Mouse (Mus musculus): ENCODE measurements at regions not wholly inside any gene's neighbourhood (a gene's known extent, or its start where the extent isn't known, plus 50 kb on each side); places are given as distances from the start of the nearest gene placed in this dataset.

- no peak overlapping the region for H3K27ac ChIP-seq (ENCODE audit: low read length)
- 87% methylated on average over 5 of the region's 5 CpGs for WGBS
- no peaks in the 10 kb centered on the region for H3K4me1 ChIP-seq (ENCODE audit: control insufficient read depth, insufficient read depth, low read length)
- no peaks in the 10 kb centered on the region for H3K27me3 ChIP-seq (ENCODE audit: control insufficient read depth, insufficient read depth, low read depth, low read length)
- no peaks in the 10 kb centered on the region for H3K9me3 ChIP-seq (replicated peaks; ENCODE audit: control insufficient read depth, low read length, poor library complexity, severe bottlenecking)
- ATAC-seq, result no peak
- H3K9ac ChIP-seq (ENCODE audit: low read depth, low read length), result no peak overlapping the region
- no peak overlapping the region for H3K4me3 ChIP-seq (ENCODE audit: low read depth, low read length)
- H3K36me3 ChIP-seq (ENCODE audit: control insufficient read depth, insufficient read depth, low read length), result no peaks in the 10 kb centered on the region
- no peak overlapping the region for H3K4me2 ChIP-seq (ENCODE audit: low read length)
Measured at GRCm38 (mm10) chr6:117237096-117237495, 68.8 kb downstream of the Cxcl12 start.

DNA sequence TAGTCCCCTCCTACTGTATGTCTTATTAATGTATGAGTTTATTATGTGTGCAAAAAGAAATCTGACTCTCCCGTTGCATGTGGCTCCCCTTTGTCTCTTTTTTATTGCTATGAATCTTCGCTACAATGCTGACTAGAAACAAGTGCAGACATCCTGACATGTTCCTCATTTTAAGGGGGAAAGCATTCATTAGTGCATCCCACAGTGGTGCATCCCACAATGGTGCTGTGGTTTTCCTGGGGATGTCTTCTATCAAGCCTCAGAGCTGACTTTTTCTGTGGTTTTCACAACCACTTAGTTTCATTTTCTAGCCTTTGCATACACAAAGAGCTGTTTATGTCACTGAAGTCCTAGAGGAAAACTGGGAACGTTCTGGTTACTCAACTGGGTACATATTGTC lies 72.9 kb downstream of the Cxcl12 start:
- no peak for ATAC-seq
- H3K27ac ChIP-seq (ENCODE audit: low read length), result no peak overlapping the region
- H3K9ac ChIP-seq (ENCODE audit: low read depth, low read length), result no peak overlapping the region
- no peak overlapping the region for H3K4me3 ChIP-seq (ENCODE audit: low read depth, low read length)
- no peak overlapping the region for H3K4me2 ChIP-seq (ENCODE audit: low read length)
- H3K27me3 ChIP-seq (ENCODE audit: control insufficient read depth, insufficient read depth, low read depth, low read length), result no peaks in the 10 kb centered on the region
- WGBS, result 76% methylated on average over 3 of the region's 3 CpGs
- no peaks in the 10 kb centered on the region for H3K9me3 ChIP-seq (replicated peaks; ENCODE audit: control insufficient read depth, low read length, poor library complexity, severe bottlenecking)
- H3K36me3 ChIP-seq (ENCODE audit: control insufficient read depth, insufficient read depth, low read length), result no peaks in the 10 kb centered on the region
- no peaks in the 10 kb centered on the region for H3K4me1 ChIP-seq (ENCODE audit: control insufficient read depth, insufficient read depth, low read length)

- H3K4me1 ChIP-seq (ENCODE audit: control insufficient read depth, insufficient read depth, low read length), result no peaks in the 10 kb centered on the region
- WGBS, result 92% methylated on average over 5 of the region's 5 CpGs
- H3K9me3 ChIP-seq (replicated peaks; ENCODE audit: control insufficient read depth, low read length, poor library complexity, severe bottlenecking), result no peaks in the 10 kb centered on the region
- no peak for ATAC-seq
- H3K36me3 ChIP-seq (ENCODE audit: control insufficient read depth, insufficient read depth, low read length), result no peaks in the 10 kb centered on the region
- no peak overlapping the region for H3K27ac ChIP-seq (ENCODE audit: low read length)
- H3K4me3 ChIP-seq (ENCODE audit: low read depth, low read length), result no peak overlapping the region
- H3K27me3 ChIP-seq (ENCODE audit: control insufficient read depth, insufficient read depth, low read depth, low read length), result no peaks in the 10 kb centered on the region
- no peak overlapping the region for H3K4me2 ChIP-seq (ENCODE audit: low read length)
- H3K9ac ChIP-seq (ENCODE audit: low read depth, low read length), result no peak overlapping the region
Measured at GRCm38 (mm10) chr6:117245398-117245797, 77.1 kb downstream of the Cxcl12 start.

- Histone ChIP-seq H3K27me3 (ENCODE audit: control insufficient read depth, insufficient read depth, low read depth, low read length) (no peaks in the 10 kb centered on the region), H3K36me3 (ENCODE audit: control insufficient read depth, insufficient read depth, low read length) (no peaks in the 10 kb centered on the region), H3K4me3 (ENCODE audit: low read depth, low read length) (no peak overlapping the region), H3K9ac (ENCODE audit: low read depth, low read length) (no peak overlapping the region), H3K9me3 (replicated peaks; ENCODE audit: control insufficient read depth, low read length, poor library complexity, severe bottlenecking) (no peaks in the 10 kb centered on the region), H3K4me1 (ENCODE audit: control insufficient read depth, insufficient read depth, low read length) (no peaks in the 10 kb centered on the region), H3K4me2 (ENCODE audit: low read length) (no peak overlapping the region), H3K27ac (ENCODE audit: low read length) (no peak overlapping the region)
- 90% methylated on average over 6 of the region's 6 CpGs for WGBS
- no peak for ATAC-seq
Measured at GRCm38 (mm10) chr6:117245849-117246248, 77.5 kb downstream of the Cxcl12 start.

DNA sequence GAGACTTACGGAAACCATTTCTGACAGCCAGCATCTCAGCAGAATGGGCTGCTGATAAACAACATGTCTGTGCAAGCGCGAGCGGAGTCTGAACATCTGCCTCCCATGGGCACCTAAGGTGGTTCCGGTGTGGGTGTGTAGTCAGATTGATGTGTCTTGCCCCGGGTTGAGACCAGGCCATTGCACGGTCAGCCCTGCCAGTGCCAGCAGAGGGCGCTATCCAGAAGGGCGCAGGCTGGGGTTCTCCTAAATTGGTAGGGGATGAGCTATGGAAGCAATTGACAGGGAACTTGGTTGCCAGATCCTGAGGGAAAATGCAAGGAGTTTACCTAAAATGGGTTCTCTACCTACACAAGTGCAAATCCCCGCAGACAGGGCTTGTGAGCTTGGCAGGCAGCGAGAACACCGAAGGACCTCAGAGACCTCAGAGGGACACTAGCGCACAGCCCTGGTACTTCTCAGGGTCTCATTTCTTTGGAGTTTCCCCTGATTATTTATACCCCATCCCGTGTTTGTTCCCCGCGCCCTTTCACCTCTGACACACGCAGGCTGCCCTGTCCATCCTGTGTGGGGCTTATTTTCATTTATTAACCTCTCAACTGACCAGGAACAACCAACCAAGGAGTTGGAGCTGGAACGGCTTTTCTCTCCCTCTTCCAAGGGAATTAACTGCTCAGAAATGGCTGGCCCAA lies 81.0 kb downstream of the Cxcl12 start:
- 85% methylated on average over 18 of the region's 18 CpGs for WGBS
- H3K4me3 ChIP-seq (ENCODE audit: low read depth, low read length), result no peak overlapping the region
- H3K9ac ChIP-seq (ENCODE audit: low read depth, low read length), result no peak overlapping the region
- no peak overlapping the region for H3K4me2 ChIP-seq (ENCODE audit: low read length)
- H3K27me3 ChIP-seq (ENCODE audit: control insufficient read depth, insufficient read depth, low read depth, low read length), result no peaks in the 10 kb centered on the region
- no peaks in the 10 kb centered on the region for H3K36me3 ChIP-seq (ENCODE audit: control insufficient read depth, insufficient read depth, low read length)
- H3K9me3 ChIP-seq (replicated peaks; ENCODE audit: control insufficient read depth, low read length, poor library complexity, severe bottlenecking), result no peaks in the 10 kb centered on the region
- no peak for ATAC-seq
- H3K4me1 ChIP-seq (ENCODE audit: control insufficient read depth, insufficient read depth, low read length), result peaks cover 3% of the 10 kb centered on the region; the same call in 1 of the 2 replicates
- H3K27ac ChIP-seq (ENCODE audit: low read length), result no peak overlapping the region

DNA sequence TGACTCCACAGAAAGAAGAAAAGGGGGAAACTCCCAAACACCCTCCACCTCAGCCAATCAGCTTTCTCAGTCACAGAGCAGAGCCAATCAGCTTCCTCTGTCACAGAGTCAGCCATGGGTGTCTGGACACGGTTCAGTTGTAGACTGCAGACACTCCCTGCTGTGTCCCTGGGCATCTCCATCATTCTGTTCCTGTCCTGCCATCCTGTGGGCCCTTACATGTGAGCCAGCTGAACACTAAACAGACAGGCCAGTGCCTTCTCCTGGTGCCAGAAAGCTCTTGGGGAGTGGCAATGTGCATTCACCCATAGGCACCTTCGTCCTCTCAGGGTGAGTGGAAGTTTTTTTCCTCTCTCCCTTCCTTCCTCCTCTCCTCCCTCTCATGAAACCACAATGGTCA lies 81.7 kb downstream of the Cxcl12 start:
- 33% methylated on average over 2 of the region's 2 CpGs for WGBS
- Histone ChIP-seq H3K27me3 (ENCODE audit: control insufficient read depth, insufficient read depth, low read depth, low read length) (no peaks in the 10 kb centered on the region), H3K9ac (ENCODE audit: low read depth, low read length) (no peak overlapping the region), H3K9me3 (replicated peaks; ENCODE audit: control insufficient read depth, low read length, poor library complexity, severe bottlenecking) (no peaks in the 10 kb centered on the region), H3K27ac (ENCODE audit: low read length) (no peak overlapping the region), H3K4me2 (ENCODE audit: low read length) (no peak overlapping the region), H3K4me3 (ENCODE audit: low read depth, low read length) (no peak overlapping the region), H3K4me1 (ENCODE audit: control insufficient read depth, insufficient read depth, low read length) (peaks cover 3% of the 10 kb centered on the region; the same call in 1 of the 2 replicates), H3K36me3 (ENCODE audit: control insufficient read depth, insufficient read depth, low read length) (no peaks in the 10 kb centered on the region)
- ATAC-seq, result no peak

GRCm38 (mm10) chr6:117251383-117251925 lies 83.1 kb downstream of the Cxcl12 start:
- no peaks in the 10 kb centered on the region for H3K27me3 ChIP-seq (ENCODE audit: control insufficient read depth, insufficient read depth, low read depth, low read length)
- 85% methylated on average over 12 of the region's 12 CpGs for WGBS
- H3K4me1 ChIP-seq (ENCODE audit: control insufficient read depth, insufficient read depth, low read length), result peaks cover 3% of the 10 kb centered on the region; the same call in 1 of the 2 replicates
- ATAC-seq, result no peak
- H3K9ac ChIP-seq (ENCODE audit: low read depth, low read length), result no peak overlapping the region
- no peak overlapping the region for H3K4me3 ChIP-seq (ENCODE audit: low read depth, low read length)
- no peaks in the 10 kb centered on the region for H3K36me3 ChIP-seq (ENCODE audit: control insufficient read depth, insufficient read depth, low read length)
- H3K9me3 ChIP-seq (replicated peaks; ENCODE audit: control insufficient read depth, low read length, poor library complexity, severe bottlenecking), result no peaks in the 10 kb centered on the region
- H3K4me2 ChIP-seq (ENCODE audit: low read length), result no peak overlapping the region
- H3K27ac ChIP-seq (ENCODE audit: low read length), result no peak overlapping the region

DNA sequence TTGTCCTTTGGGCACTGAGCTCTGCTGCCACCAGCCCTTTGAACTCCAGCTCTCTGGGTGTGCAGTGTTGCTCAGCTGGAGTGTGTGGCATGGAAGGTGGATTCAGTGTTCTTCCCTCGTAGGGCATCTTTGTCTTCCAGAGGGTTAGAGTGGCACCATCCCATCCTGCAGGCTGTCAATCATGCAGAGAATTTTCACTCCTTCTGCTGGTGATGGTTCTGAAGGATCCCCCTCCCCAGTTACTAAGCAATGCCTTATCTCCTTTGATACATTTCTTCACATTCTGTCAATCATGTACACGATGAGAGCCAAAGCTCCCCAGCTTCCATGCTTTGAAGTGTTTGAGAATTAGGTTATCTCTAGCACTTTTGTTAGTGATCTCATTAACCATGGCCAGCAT lies 84.0 kb downstream of the Cxcl12 start:
- H3K9me3 ChIP-seq (replicated peaks; ENCODE audit: control insufficient read depth, low read length, poor library complexity, severe bottlenecking), result no peaks in the 10 kb centered on the region
- peaks cover 3% of the 10 kb centered on the region; the same call in 1 of the 2 replicates for H3K4me1 ChIP-seq (ENCODE audit: control insufficient read depth, insufficient read depth, low read length)
- WGBS, result 57% methylated on average over 2 of the region's 2 CpGs
- no peaks in the 10 kb centered on the region for H3K27me3 ChIP-seq (ENCODE audit: control insufficient read depth, insufficient read depth, low read depth, low read length)
- H3K27ac ChIP-seq (ENCODE audit: low read length), result no peak overlapping the region
- no peak overlapping the region for H3K4me2 ChIP-seq (ENCODE audit: low read length)
- no peaks in the 10 kb centered on the region for H3K36me3 ChIP-seq (ENCODE audit: control insufficient read depth, insufficient read depth, low read length)
- no peak for ATAC-seq
- H3K4me3 ChIP-seq (ENCODE audit: low read depth, low read length), result no peak overlapping the region
- no peak overlapping the region for H3K9ac ChIP-seq (ENCODE audit: low read depth, low read length)

DNA sequence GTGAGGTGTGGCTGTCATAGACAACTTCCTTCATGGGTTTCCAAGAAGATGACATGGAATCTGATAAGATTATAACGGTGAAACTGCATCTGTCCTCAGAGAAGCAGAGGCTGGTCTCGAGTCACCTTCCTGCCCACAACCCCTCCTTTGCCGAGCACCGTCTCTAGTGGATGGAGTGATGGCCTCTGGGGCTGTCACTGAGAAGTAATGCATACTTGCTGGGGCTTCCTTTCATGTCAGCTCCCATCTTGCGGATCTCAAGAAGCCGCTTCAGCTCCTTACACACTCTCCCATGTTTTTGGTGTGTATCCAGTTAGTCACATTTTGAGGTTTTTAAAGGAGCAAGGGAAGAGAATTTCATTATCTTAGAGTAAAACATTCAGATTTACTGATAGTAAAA lies 84.7 kb downstream of the Cxcl12 start:
- no peak overlapping the region for H3K4me2 ChIP-seq (ENCODE audit: low read length)
- H3K36me3 ChIP-seq (ENCODE audit: control insufficient read depth, insufficient read depth, low read length), result no peaks in the 10 kb centered on the region
- H3K4me3 ChIP-seq (ENCODE audit: low read depth, low read length), result no peak overlapping the region
- H3K27me3 ChIP-seq (ENCODE audit: control insufficient read depth, insufficient read depth, low read depth, low read length), result no peaks in the 10 kb centered on the region
- H3K4me1 ChIP-seq (ENCODE audit: control insufficient read depth, insufficient read depth, low read length), result peaks cover 3% of the 10 kb centered on the region; the same call in 1 of the 2 replicates
- no peaks in the 10 kb centered on the region for H3K9me3 ChIP-seq (replicated peaks; ENCODE audit: control insufficient read depth, low read length, poor library complexity, severe bottlenecking)
- no peak overlapping the region for H3K27ac ChIP-seq (ENCODE audit: low read length)
- 82% methylated on average over 6 of the region's 6 CpGs for WGBS
- H3K9ac ChIP-seq (ENCODE audit: low read depth, low read length), result no peak overlapping the region
- no peak for ATAC-seq
